Mouse (Mus musculus): Measurements from ENCODE around the gene C1qtnf12. TPM values are rescaled to one million over a fixed set of nuclear protein-coding genes. Genes with fewer than 3 reads are reported as not detected.

The C1qtnf12 gene
- total and polyA plus RNA-seq, 3 experiments: 1.8 to 2.9 TPM; not detected in 1

Other genes starting within 250 kb of the C1qtnf12 start
- gene Tmem240, start 227.5 kb upstream of the C1qtnf12 start, total RNA-seq (2012; rRNA removed): 0.13 and 0.27 TPM in 2 replicates
- under 1 TPM in 1 of 2 experiments, not detected in 1; 0.33 TPM for gene Tmem240, start 227.5 kb upstream of the C1qtnf12 start, polyA plus RNA-seq (2012; ENCODE audit: insufficient read depth in 1 of 2, insufficient read length in 2 of 2, low read depth in 1 of 2, low replicate concordance in 2 of 2, missing spikeins in 1 of 2)
- 198 and 220 TPM in 2 replicates for gene Atad3a, start 201.2 kb upstream of the C1qtnf12 start, total RNA-seq (2012; rRNA removed)
- 100 to 1,000 TPM in 1 of 2 experiments, not detected in 1; 232 TPM for gene Atad3a, start 201.2 kb upstream of the C1qtnf12 start, polyA plus RNA-seq (2012; ENCODE audit: insufficient read depth in 1 of 2, insufficient read length in 2 of 2, low read depth in 1 of 2, low replicate concordance in 2 of 2, missing spikeins in 1 of 2)
- 0.33 and 0.42 TPM in 2 replicates for gene Vwa1, start 187.6 kb upstream of the C1qtnf12 start, total RNA-seq (2012; rRNA removed)
- gene Vwa1, start 187.6 kb upstream of the C1qtnf12 start, polyA plus RNA-seq (2012; ENCODE audit: insufficient read depth in 1 of 2, insufficient read length in 2 of 2, low read depth in 1 of 2, low replicate concordance in 2 of 2, missing spikeins in 1 of 2): under 1 TPM in 1 of 2 experiments, not detected in 1; 0.33 TPM
- 0.10 and 0.19 TPM in 2 replicates for gene Tmem88b, start 176.4 kb upstream of the C1qtnf12 start, total RNA-seq (2012; rRNA removed)
- gene Tmem88b, start 176.4 kb upstream of the C1qtnf12 start, polyA plus RNA-seq (2012; ENCODE audit: insufficient read depth in 1 of 2, insufficient read length in 2 of 2, low read depth in 1 of 2, low replicate concordance in 2 of 2, missing spikeins in 1 of 2): under 1 TPM in 1 of 2 experiments, not detected in 1; 0.32 TPM
- gene Ankrd65, start 171.9 kb upstream of the C1qtnf12 start, total RNA-seq (2012; rRNA removed): 0.12 TPM in 1 of 2 replicates, not detected in the other
- gene Ankrd65, start 171.9 kb upstream of the C1qtnf12 start, polyA plus RNA-seq (2012; ENCODE audit: insufficient read depth in 1 of 2, insufficient read length in 2 of 2, low read depth in 1 of 2, low replicate concordance in 2 of 2, missing spikeins in 1 of 2): not detected
- gene Mrpl20, start 159.4 kb upstream of the C1qtnf12 start, total RNA-seq (2012; rRNA removed): 301 and 346 TPM in 2 replicates
- 100 to 1,000 TPM in 1 of 2 experiments, not detected in 1; 336 TPM for gene Mrpl20, start 159.4 kb upstream of the C1qtnf12 start, polyA plus RNA-seq (2012; ENCODE audit: insufficient read depth in 1 of 2, insufficient read length in 2 of 2, low read depth in 1 of 2, low replicate concordance in 2 of 2, missing spikeins in 1 of 2)
- 38.2 and 46.1 TPM in 2 replicates for gene Ccnl2, start 149.8 kb upstream of the C1qtnf12 start, total RNA-seq (2012; rRNA removed)
- 100 to 1,000 TPM in 1 of 2 experiments, 10 to 100 TPM in 1; 48.6 to 103 TPM for gene Ccnl2, start 149.8 kb upstream of the C1qtnf12 start, polyA plus RNA-seq (2012; ENCODE audit: insufficient read depth in 1 of 2, insufficient read length in 2 of 2, low read depth in 1 of 2, low replicate concordance in 2 of 2, missing spikeins in 1 of 2)
- gene Aurkaip1, start 131.0 kb upstream of the C1qtnf12 start, total RNA-seq (2012; rRNA removed): 153 and 166 TPM in 2 replicates
- gene Aurkaip1, start 131.0 kb upstream of the C1qtnf12 start, polyA plus RNA-seq (2012; ENCODE audit: insufficient read depth in 1 of 2, insufficient read length in 2 of 2, low read depth in 1 of 2, low replicate concordance in 2 of 2, missing spikeins in 1 of 2): 100 to 1,000 TPM in 1 of 2 experiments, not detected in 1; 203 TPM
- gene Mxra8, start 122.6 kb upstream of the C1qtnf12 start, total RNA-seq (2012; rRNA removed): not detected in 2 replicates
- under 1 TPM in 1 of 2 experiments, not detected in 1; 0.46 TPM for gene Mxra8, start 122.6 kb upstream of the C1qtnf12 start, polyA plus RNA-seq (2012; ENCODE audit: insufficient read depth in 1 of 2, insufficient read length in 2 of 2, low read depth in 1 of 2, low replicate concordance in 2 of 2, missing spikeins in 1 of 2)
- 43.4 and 56.8 TPM in 2 replicates for gene Dvl1, start 114.9 kb upstream of the C1qtnf12 start, total RNA-seq (2012; rRNA removed)
- 10 to 100 TPM in 1 of 2 experiments, not detected in 1; 60.3 TPM for gene Dvl1, start 114.9 kb upstream of the C1qtnf12 start, polyA plus RNA-seq (2012; ENCODE audit: insufficient read depth in 1 of 2, insufficient read length in 2 of 2, low read depth in 1 of 2, low replicate concordance in 2 of 2, missing spikeins in 1 of 2)
- gene Tas1r3, start 99.0 kb upstream of the C1qtnf12 start, total RNA-seq (2012; rRNA removed): 0.52 and 0.62 TPM in 2 replicates
- gene Tas1r3, start 99.0 kb upstream of the C1qtnf12 start, polyA plus RNA-seq (2012; ENCODE audit: insufficient read depth in 1 of 2, insufficient read length in 2 of 2, low read depth in 1 of 2, low replicate concordance in 2 of 2, missing spikeins in 1 of 2): 10 to 100 TPM in 1 of 2 experiments, 1 to 10 TPM in 1; 1.1 to 54.9 TPM
- gene Cptp, start 92.9 kb upstream of the C1qtnf12 start, total RNA-seq (2012; rRNA removed): 10.9 and 14.0 TPM in 2 replicates
- 10 to 100 TPM in 1 of 2 experiments, not detected in 1; 22.6 TPM for gene Cptp, start 92.9 kb upstream of the C1qtnf12 start, polyA plus RNA-seq (2012; ENCODE audit: insufficient read depth in 1 of 2, insufficient read length in 2 of 2, low read depth in 1 of 2, low replicate concordance in 2 of 2, missing spikeins in 1 of 2)
- 78.9 and 82.5 TPM in 2 replicates for gene Ints11, start 92.8 kb upstream of the C1qtnf12 start, total RNA-seq (2012; rRNA removed)
- gene Ints11, start 92.8 kb upstream of the C1qtnf12 start, polyA plus RNA-seq (2012; ENCODE audit: insufficient read depth in 1 of 2, insufficient read length in 2 of 2, low read depth in 1 of 2, low replicate concordance in 2 of 2, missing spikeins in 1 of 2): 10 to 100 TPM in 1 of 2 experiments, not detected in 1; 96.8 TPM
- gene Pusl1, start 70.5 kb upstream of the C1qtnf12 start, total RNA-seq (2012; rRNA removed): 50.0 and 65.2 TPM in 2 replicates
- gene Pusl1, start 70.5 kb upstream of the C1qtnf12 start, polyA plus RNA-seq (2012; ENCODE audit: insufficient read depth in 1 of 2, insufficient read length in 2 of 2, low read depth in 1 of 2, low replicate concordance in 2 of 2, missing spikeins in 1 of 2): 10 to 100 TPM in 1 of 2 experiments, not detected in 1; 68.4 TPM
- 17.6 and 24.5 TPM in 2 replicates for gene Acap3, start 70.5 kb upstream of the C1qtnf12 start, total RNA-seq (2012; rRNA removed)
- gene Acap3, start 70.5 kb upstream of the C1qtnf12 start, polyA plus RNA-seq (2012; ENCODE audit: insufficient read depth in 1 of 2, insufficient read length in 2 of 2, low read depth in 1 of 2, low replicate concordance in 2 of 2, missing spikeins in 1 of 2): 10 to 100 TPM in 1 of 2 experiments, not detected in 1; 39.1 TPM
- 120 and 121 TPM in 2 replicates for gene Ube2j2, start 18.5 kb upstream of the C1qtnf12 start, total RNA-seq (2012; rRNA removed)
- gene Ube2j2, start 18.5 kb upstream of the C1qtnf12 start, polyA plus RNA-seq (2012; ENCODE audit: insufficient read depth in 1 of 2, insufficient read length in 2 of 2, low read depth in 1 of 2, low replicate concordance in 2 of 2, missing spikeins in 1 of 2): 100 to 1,000 TPM in 1 of 2 experiments, not detected in 1; 172 TPM
- 6.6 and 9.1 TPM in 2 replicates for gene B3galt6, start 30.3 kb downstream of the C1qtnf12 start, total RNA-seq (2012; rRNA removed)
- gene B3galt6, start 30.3 kb downstream of the C1qtnf12 start, polyA plus RNA-seq (2012; ENCODE audit: insufficient read depth in 1 of 2, insufficient read length in 2 of 2, low read depth in 1 of 2, low replicate concordance in 2 of 2, missing spikeins in 1 of 2): 1 to 10 TPM in 1 of 2 experiments, not detected in 1; 3.8 TPM
- 111 and 114 TPM in 2 replicates for gene Sdf4, start 30.6 kb downstream of the C1qtnf12 start, total RNA-seq (2012; rRNA removed)
- 100 to 1,000 TPM in 1 of 2 experiments, not detected in 1; 117 TPM for gene Sdf4, start 30.6 kb downstream of the C1qtnf12 start, polyA plus RNA-seq (2012; ENCODE audit: insufficient read depth in 1 of 2, insufficient read length in 2 of 2, low read depth in 1 of 2, low replicate concordance in 2 of 2, missing spikeins in 1 of 2)
- 1.6 and 1.7 TPM in 2 replicates for gene Tnfrsf4, start 51.5 kb downstream of the C1qtnf12 start, total RNA-seq (2012; rRNA removed)
- 1 to 10 TPM in 1 of 2 experiments, not detected in 1; 2.7 TPM for gene Tnfrsf4, start 51.5 kb downstream of the C1qtnf12 start, polyA plus RNA-seq (2012; ENCODE audit: insufficient read depth in 1 of 2, insufficient read length in 2 of 2, low read depth in 1 of 2, low replicate concordance in 2 of 2, missing spikeins in 1 of 2)
- 13.6 and 16.2 TPM in 2 replicates for gene Tnfrsf18, start 63.8 kb downstream of the C1qtnf12 start, total RNA-seq (2012; rRNA removed)
- gene Tnfrsf18, start 63.8 kb downstream of the C1qtnf12 start, polyA plus RNA-seq (2012; ENCODE audit: insufficient read depth in 1 of 2, insufficient read length in 2 of 2, low read depth in 1 of 2, low replicate concordance in 2 of 2, missing spikeins in 1 of 2): 1 to 10 TPM in 1 of 2 experiments, not detected in 1; 9.3 TPM
- not detected in 2 replicates for gene Ttll10, start 97.1 kb downstream of the C1qtnf12 start, total RNA-seq (2012; rRNA removed)
- under 1 TPM in 1 of 2 experiments, not detected in 1; 0.11 TPM for gene Ttll10, start 97.1 kb downstream of the C1qtnf12 start, polyA plus RNA-seq (2012; ENCODE audit: insufficient read depth in 1 of 2, insufficient read length in 2 of 2, low read depth in 1 of 2, low replicate concordance in 2 of 2, missing spikeins in 1 of 2)
- gene 9430015G10Rik, start 147.7 kb downstream of the C1qtnf12 start, total RNA-seq (2012; rRNA removed): 27.5 and 28.7 TPM in 2 replicates
- 10 to 100 TPM in 1 of 2 experiments, not detected in 1; 52.9 TPM for gene 9430015G10Rik, start 147.7 kb downstream of the C1qtnf12 start, polyA plus RNA-seq (2012; ENCODE audit: insufficient read depth in 1 of 2, insufficient read length in 2 of 2, low read depth in 1 of 2, low replicate concordance in 2 of 2, missing spikeins in 1 of 2)
- 0.65 TPM in 2 replicates for gene Rnf223, start 168.2 kb downstream of the C1qtnf12 start, total RNA-seq (2012; rRNA removed)
- gene Rnf223, start 168.2 kb downstream of the C1qtnf12 start, polyA plus RNA-seq (2012; ENCODE audit: insufficient read depth in 1 of 2, insufficient read length in 2 of 2, low read depth in 1 of 2, low replicate concordance in 2 of 2, missing spikeins in 1 of 2): 1 to 10 TPM in 1 of 2 experiments, not detected in 1; 2.5 TPM
- gene Agrn, start 235.2 kb downstream of the C1qtnf12 start, total RNA-seq (2012; rRNA removed): 13.7 and 19.3 TPM in 2 replicates
- gene Agrn, start 235.2 kb downstream of the C1qtnf12 start, polyA plus RNA-seq (2012; ENCODE audit: insufficient read depth in 1 of 2, insufficient read length in 2 of 2, low read depth in 1 of 2, low replicate concordance in 2 of 2, missing spikeins in 1 of 2): 10 to 100 TPM in 1 of 2 experiments, not detected in 1; 43.0 TPM
- 3.8 and 5.4 TPM in 2 replicates for gene Isg15, start 238.5 kb downstream of the C1qtnf12 start, total RNA-seq (2012; rRNA removed)
- 1 to 10 TPM in 1 of 2 experiments, not detected in 1; 4.8 TPM for gene Isg15, start 238.5 kb downstream of the C1qtnf12 start, polyA plus RNA-seq (2012; ENCODE audit: insufficient read depth in 1 of 2, insufficient read length in 2 of 2, low read depth in 1 of 2, low replicate concordance in 2 of 2, missing spikeins in 1 of 2)
- 1.9 and 3.2 TPM in 2 replicates for gene AW011738, start 241.0 kb downstream of the C1qtnf12 start, total RNA-seq (2012; rRNA removed)
- 1 to 10 TPM in 1 of 2 experiments, not detected in 1; 3.8 TPM for gene AW011738, start 241.0 kb downstream of the C1qtnf12 start, polyA plus RNA-seq (2012; ENCODE audit: insufficient read depth in 1 of 2, insufficient read length in 2 of 2, low read depth in 1 of 2, low replicate concordance in 2 of 2, missing spikeins in 1 of 2)

Data from MEL (cell line).